Mouse (Mus musculus) kidney, embryonic 14.5 days (tissue): ENCODE measurements at regions not wholly inside any gene's neighbourhood (a gene's known extent, or its start where the extent isn't known, plus 50 kb on each side); places are given as distances from the start of the nearest gene placed in this dataset.
A peak's percentile ranks its signal among the peaks of the same experiment; 100 is the strongest.
"Not testable (repeated sequence)": the region's sequence is repeated elsewhere in the genome, so short reads cannot be mapped to it uniquely, and the experiment has no call there.

ENCODE experiments used
- ATAC-seq: fragments of 200-750 bp; cut with Nextera tagmentation; 2 replicates; pipeline ENCODE4 v1.8.0; 2017; ENCODE audit warnings: moderate number of reproducible peaks, mild to moderate bottlenecking, moderate TSS enrichment, moderate library complexity; ENCODE audit not compliant: low FRiP score, low TSS enrichment
- H3K27ac ChIP-seq: fragments of 300-500 bp; sonication (generic); 2 replicates; pipeline ENCODE4 v1.5.1; 2014; ENCODE audit warnings: low read depth, mild to moderate bottlenecking, low read length, moderate library complexity, mixed read lengths
- H3K27me3 ChIP-seq: fragments of 300-500 bp; sonication (generic); 2 replicates; pipeline ENCODE4 v1.6.1; 2014; ENCODE audit warnings: mild to moderate bottlenecking, low read length; ENCODE audit not compliant: control insufficient read depth, insufficient read depth
- H3K36me3 ChIP-seq: fragments of 300-500 bp; sonication (generic); 2 replicates; pipeline ENCODE4 v1.6.1; 2014; ENCODE audit warnings: low read length, mixed read lengths; ENCODE audit not compliant: control insufficient read depth, insufficient read depth
- H3K4me1 ChIP-seq: fragments of 300-500 bp; sonication (generic); 2 replicates; pipeline ENCODE4 v1.6.1; 2014; ENCODE audit warnings: low read length, mixed read lengths; ENCODE audit not compliant: control insufficient read depth, insufficient read depth
- H3K4me2 ChIP-seq: fragments of 300-500 bp; sonication (generic); replicated peaks from 2 replicates; pipeline ENCODE4 v1.6.1; 2014; ENCODE audit warnings: low read depth, mild to moderate bottlenecking, low read length
- H3K4me3 ChIP-seq: fragments of 300-500 bp; sonication (generic); 2 replicates; pipeline ENCODE4 v1.5.1; 2014; ENCODE audit warnings: mild to moderate bottlenecking, low read length
- H3K9ac ChIP-seq: fragments of 300-500 bp; sonication (generic); 2 replicates; pipeline ENCODE4 v1.6.1; 2014; ENCODE audit warnings: low read depth, mild to moderate bottlenecking, low read length, moderate library complexity
- H3K9me3 ChIP-seq: fragments of 300-500 bp; sonication (generic); 2 replicates; pipeline ENCODE4 v1.6.1; 2016; ENCODE audit warnings: low read length; ENCODE audit not compliant: control insufficient read depth
- WGBS: fragments of 180-500 bp; shearing (Covaris S2); extraction: QIAGEN DNeasy Blood & Tissue Kit; methylation state at CpG from one replicate; pipeline ENCODE4 v1.1.7; 2014; 5-methylcytosine and 5-hydroxymethylcytosine counted together

- H3K36me3 ChIP-seq = no peaks in the 10 kb centered on the region
- H3K27ac ChIP-seq = no peak overlapping the region
- no peak for ATAC-seq
- WGBS = 80% methylated on average over 7 of the region's 7 CpGs
- no peaks in the 10 kb centered on the region for H3K4me1 ChIP-seq
- H3K9ac ChIP-seq = no peak overlapping the region
- no peaks in the 10 kb centered on the region for H3K27me3 ChIP-seq
- H3K9me3 ChIP-seq = no peaks in the 10 kb centered on the region
- no peak overlapping the region for H3K4me2 ChIP-seq
- no peak overlapping the region for H3K4me3 ChIP-seq
Measured at GRCm38 (mm10) chr4:6600766-6601367, 1638.0 kb downstream of the Car8 start.

- no peak overlapping the region for H3K9ac ChIP-seq
- H3K36me3 ChIP-seq = no peaks in the 10 kb centered on the region
- H3K27me3 ChIP-seq = no peaks in the 10 kb centered on the region
- no peak for ATAC-seq
- no peak overlapping the region for H3K4me3 ChIP-seq
- H3K4me1 ChIP-seq = no peaks in the 10 kb centered on the region
- 62% methylated on average over 1 of the region's 1 CpGs for WGBS
- H3K27ac ChIP-seq = no peak overlapping the region
- H3K9me3 ChIP-seq = no peaks in the 10 kb centered on the region
- H3K4me2 ChIP-seq = no peak overlapping the region
Measured at GRCm38 (mm10) chr4:6596321-6596720, 1642.5 kb downstream of the Car8 start.

GRCm38 (mm10) chr4:6592890-6593289, 1646.0 kb downstream of the Car8 start:
- not testable (repeated sequence) for H3K9ac ChIP-seq, H3K36me3 ChIP-seq, H3K4me2 ChIP-seq, H3K9me3 ChIP-seq, H3K4me1 ChIP-seq, ATAC-seq, H3K4me3 ChIP-seq, H3K27ac ChIP-seq, H3K27me3 ChIP-seq
- 77% methylated on average over 3 of the region's 3 CpGs for WGBS

- ATAC-seq = no peak
- Histone ChIP-seq H3K4me1 (no peaks in the 10 kb centered on the region), H3K4me2 (0 out of 2 replicates have a peak overlapping the region, but pooled peaks have one; percentile 3), H3K27me3 (no peaks in the 10 kb centered on the region), H3K4me3 (no peak overlapping the region), H3K9me3 (no peaks in the 10 kb centered on the region), H3K27ac (no peak overlapping the region), H3K9ac (no peak overlapping the region), H3K36me3 (no peaks in the 10 kb centered on the region)
- 34% methylated on average over 11 of the region's 11 CpGs for WGBS
Measured at GRCm38 (mm10) chr4:6561604-6562357, 1677.1 kb downstream of the Car8 start.

- ATAC-seq = no peak
- no peaks in the 10 kb centered on the region for H3K36me3 ChIP-seq
- no peaks in the 10 kb centered on the region for H3K9me3 ChIP-seq
- no peak overlapping the region for H3K4me2 ChIP-seq
- H3K27me3 ChIP-seq = no peaks in the 10 kb centered on the region
- WGBS = 92% methylated on average over 5 of the region's 5 CpGs
- no peak overlapping the region for H3K4me3 ChIP-seq
- H3K27ac ChIP-seq = no peak overlapping the region
- no peak overlapping the region for H3K9ac ChIP-seq
- no peaks in the 10 kb centered on the region for H3K4me1 ChIP-seq
Measured at GRCm38 (mm10) chr4:6539626-6540025, 1699.2 kb downstream of the Car8 start.

GRCm38 (mm10) chr4:6532441-6532840, 1706.4 kb downstream of the Car8 start:
- no peaks in the 10 kb centered on the region for H3K27me3 ChIP-seq
- no peak for ATAC-seq
- H3K9ac ChIP-seq = no peak overlapping the region
- no peak overlapping the region for H3K4me3 ChIP-seq
- 77% methylated on average over 1 of the region's 1 CpGs for WGBS
- no peak overlapping the region for H3K27ac ChIP-seq
- no peaks in the 10 kb centered on the region for H3K4me1 ChIP-seq
- no peaks in the 10 kb centered on the region for H3K36me3 ChIP-seq
- H3K9me3 ChIP-seq = no peaks in the 10 kb centered on the region
- H3K4me2 ChIP-seq = no peak overlapping the region

- Histone ChIP-seq H3K27ac (no peak overlapping the region), H3K4me1 (no peaks in the 10 kb centered on the region), H3K27me3 (no peaks in the 10 kb centered on the region), H3K4me3 (no peak overlapping the region), H3K9me3 (no peaks in the 10 kb centered on the region), H3K4me2 (no peak overlapping the region), H3K36me3 (no peaks in the 10 kb centered on the region), H3K9ac (no peak overlapping the region)
- 83% methylated on average over 1 of the region's 1 CpGs for WGBS
- no peak for ATAC-seq
Measured at GRCm38 (mm10) chr4:6517626-6518025, 1721.2 kb downstream of the Car8 start.

- H3K27me3 ChIP-seq = no peaks in the 10 kb centered on the region
- peak; percentile 65; the same call in 1 of the 2 replicates for ATAC-seq
- no peak overlapping the region for H3K27ac ChIP-seq
- H3K36me3 ChIP-seq = no peaks in the 10 kb centered on the region
- H3K9ac ChIP-seq = no peak overlapping the region
- no peaks in the 10 kb centered on the region for H3K9me3 ChIP-seq
- no peak overlapping the region for H3K4me2 ChIP-seq
- H3K4me3 ChIP-seq = no peak overlapping the region
- WGBS = 21% methylated on average over 6 of the region's 6 CpGs
- H3K4me1 ChIP-seq = no peaks in the 10 kb centered on the region
Measured at GRCm38 (mm10) chr4:6514823-6515222, 1721.7 kb upstream of the Impad1 start.

- H3K9me3 ChIP-seq = no peaks in the 10 kb centered on the region
- H3K27ac ChIP-seq = no peak overlapping the region
- H3K4me1 ChIP-seq = no peaks in the 10 kb centered on the region
- ATAC-seq = no peak
- 67% methylated on average over 3 of the region's 3 CpGs for WGBS
- no peak overlapping the region for H3K9ac ChIP-seq
- no peak overlapping the region for H3K4me3 ChIP-seq
- H3K4me2 ChIP-seq = no peak overlapping the region
- no peaks in the 10 kb centered on the region for H3K36me3 ChIP-seq
- H3K27me3 ChIP-seq = no peaks in the 10 kb centered on the region
Measured at GRCm38 (mm10) chr4:6513635-6514034, 1720.5 kb upstream of the Impad1 start.
